Mouse (Mus musculus) lung, postnatal 14 days (tissue): ENCODE results near the gene Tnni3.

ENCODE experiments used
- DNase-seq: peaks from one replicate; pipeline ENCODE4 v3.0.0; 2021

Gene Tnni3

DNA sequence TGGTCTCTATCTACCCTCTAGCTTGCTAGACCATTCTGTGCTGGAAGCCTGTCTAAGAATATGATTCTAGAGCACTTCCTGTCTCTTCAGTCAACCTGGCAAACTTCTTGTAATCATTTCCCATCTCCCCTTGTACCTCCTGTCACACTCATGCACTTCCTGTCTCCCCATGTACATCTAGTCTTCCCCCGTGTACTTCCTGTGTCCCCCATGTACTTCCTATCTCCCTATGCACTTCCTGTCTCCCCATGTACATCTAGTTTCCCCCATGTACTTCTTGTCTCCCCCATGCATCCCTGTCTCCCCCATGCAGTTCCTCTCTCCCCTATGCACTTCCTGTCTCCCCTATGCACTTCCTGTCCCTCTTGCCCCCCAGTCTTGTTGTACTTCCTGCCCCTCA is 5.5 kb downstream of the Tnni3 start:
- DNase-seq, result no peak

DNA sequence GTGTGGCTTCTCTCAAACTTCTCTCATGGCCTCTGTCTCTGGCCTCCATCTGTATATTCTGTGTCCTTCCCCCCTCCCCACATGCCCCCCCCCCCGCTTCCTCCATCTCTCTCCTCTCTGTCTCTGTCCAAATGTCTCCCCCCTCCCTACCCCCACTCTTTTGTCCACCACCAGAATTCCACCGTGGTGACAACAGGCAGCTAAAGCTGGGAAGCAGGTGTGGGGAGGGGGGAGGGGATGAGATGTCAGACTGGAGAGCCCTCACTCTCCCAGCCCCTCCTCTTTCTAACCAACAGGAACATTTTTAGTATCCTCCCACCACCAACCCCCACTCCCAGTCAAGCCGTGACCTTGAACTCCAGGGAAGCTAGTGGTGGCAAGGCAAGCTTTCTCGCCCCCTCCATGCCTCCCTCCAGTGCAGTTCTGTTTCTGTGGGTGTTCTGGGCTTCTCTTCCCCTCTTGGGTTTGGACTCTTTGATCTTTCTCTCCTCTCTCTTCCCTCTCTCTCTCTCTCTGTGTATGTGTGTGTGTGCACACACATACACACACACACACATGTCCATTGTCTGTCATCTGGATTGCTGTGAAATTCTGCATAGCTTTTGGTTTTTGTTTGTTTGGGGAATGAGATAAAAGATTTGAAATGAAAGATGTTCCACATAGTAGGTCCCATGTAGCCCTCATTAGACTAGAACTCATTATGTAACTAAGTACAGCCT is 7.5 kb downstream of the Tnni3 start, which contains the start of gene Tnnt1:
TSS of gene Tnnt1 (minus strand) at position 51 of the 719 bp plus-strand sequence.
- no peak for DNase-seq

DNA sequence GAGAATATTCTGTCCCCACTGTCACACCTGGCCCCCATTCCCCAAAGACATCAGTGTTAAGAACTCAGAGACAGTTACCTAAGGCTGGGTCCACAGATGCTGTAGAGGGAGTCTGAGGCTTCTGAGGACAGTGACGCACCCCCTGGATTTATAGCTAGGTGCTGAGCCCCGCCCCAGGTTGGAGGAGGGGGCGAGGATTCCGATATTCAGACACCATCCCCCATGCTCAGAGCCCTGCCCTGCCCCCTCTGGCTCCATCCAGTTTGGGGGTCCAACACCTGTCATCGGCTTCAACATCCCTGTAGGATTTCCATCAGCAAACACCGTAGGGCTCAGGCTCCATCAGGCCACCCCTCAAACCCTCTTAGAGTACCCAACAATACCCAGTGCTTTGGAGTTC is 8.2 kb downstream of the Tnni3 start:
- no peak for DNase-seq

DNA sequence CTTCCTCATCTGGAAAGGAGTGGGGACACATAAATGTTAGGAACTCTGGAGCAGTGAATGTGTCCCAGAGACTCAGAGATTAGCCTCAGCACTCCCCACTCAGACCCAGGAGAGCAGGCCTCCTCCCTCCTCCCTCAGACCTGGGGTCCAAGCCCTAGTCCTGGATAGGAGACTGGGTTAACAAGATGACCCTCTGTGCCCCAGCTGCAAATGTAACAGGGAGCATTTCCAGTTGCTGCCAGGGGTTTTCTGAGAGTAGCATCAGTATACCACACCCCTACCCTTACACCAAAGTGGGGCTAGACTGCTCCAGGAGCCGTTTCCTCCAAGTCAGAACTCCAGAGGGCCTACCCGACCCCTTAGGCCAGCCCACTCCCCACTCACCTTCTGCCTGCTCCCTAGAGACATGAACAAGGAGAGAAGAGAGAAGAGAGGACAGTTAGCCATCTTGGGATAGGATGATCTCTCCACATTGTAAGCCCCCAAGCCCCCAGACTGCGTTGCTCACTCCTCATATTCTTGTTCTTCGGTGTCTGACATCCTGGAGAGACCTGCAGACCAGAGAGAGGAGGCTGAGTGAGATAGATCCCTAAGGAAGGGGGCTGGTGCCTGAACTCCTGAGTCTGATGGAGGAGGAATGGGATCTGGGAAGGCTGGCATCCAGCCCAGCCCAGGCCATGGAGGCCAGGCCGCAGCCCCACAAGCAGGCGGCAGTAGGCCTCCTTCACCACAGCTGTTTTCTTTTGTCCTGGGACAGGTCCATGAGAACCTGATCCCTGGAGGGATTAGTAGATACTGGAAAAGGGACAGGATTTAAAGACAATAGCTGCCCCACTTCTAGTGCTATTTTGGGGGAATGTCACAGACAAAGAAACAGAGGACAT is 10.0 kb downstream of the Tnni3 start:
- no peak for DNase-seq

DNA sequence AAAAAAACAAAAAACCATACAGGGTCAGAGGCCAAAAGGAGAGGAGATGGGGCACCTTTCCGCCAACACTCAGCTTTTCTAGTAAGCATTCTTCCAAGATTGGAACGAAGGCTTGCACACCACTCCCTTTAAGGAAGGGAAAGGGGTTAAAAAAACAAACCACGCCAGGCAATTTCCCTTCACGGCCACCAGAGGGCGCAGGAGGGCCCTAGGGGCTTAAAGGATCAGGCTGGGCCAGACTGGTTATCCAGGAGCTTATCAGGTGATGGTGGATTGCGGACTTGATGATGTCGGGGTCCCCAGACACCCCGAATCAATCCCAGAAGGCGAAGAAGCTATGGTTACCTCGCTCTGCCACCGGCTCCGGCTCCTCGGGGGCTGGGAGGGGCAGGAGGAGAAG is 10.8 kb downstream of the Tnni3 start:
- peak; percentile 57 for DNase-seq

DNA sequence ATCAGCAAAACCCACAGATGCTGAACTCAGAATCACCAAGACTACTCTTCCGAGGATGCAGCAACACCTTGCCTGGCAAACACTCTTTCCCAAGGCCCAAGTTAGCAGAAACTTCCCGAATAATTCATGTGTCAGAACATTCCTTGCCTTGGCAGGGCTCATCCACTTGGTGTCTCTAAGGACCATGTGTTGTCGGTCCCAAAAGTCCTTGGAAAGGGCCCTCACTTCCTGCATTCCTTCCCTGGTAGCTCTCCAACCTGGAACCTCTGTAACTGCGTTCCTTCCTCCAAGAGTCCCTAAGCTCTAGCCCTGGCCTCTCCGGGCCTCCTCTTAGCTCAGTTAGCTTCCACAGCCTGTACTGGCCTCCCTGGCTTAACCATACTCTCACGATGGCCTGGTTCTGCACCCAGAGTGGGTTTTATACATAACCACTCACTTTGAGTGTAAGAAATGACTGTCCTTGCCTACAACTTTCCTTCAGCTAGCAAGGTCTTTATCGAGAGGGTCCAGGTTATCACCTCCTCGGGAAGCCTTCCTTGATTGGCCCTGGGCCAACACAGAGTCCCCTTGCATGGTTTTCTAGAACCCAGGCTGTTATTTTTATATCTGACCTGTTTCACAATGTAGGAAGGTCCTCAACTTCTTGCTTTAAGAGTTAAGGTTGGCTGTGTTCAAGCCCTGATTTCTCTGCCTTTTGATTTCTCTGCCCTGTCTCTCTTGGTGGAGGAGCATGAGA is 12.4 kb downstream of the Tnni3 start:
- no peak for DNase-seq

DNA sequence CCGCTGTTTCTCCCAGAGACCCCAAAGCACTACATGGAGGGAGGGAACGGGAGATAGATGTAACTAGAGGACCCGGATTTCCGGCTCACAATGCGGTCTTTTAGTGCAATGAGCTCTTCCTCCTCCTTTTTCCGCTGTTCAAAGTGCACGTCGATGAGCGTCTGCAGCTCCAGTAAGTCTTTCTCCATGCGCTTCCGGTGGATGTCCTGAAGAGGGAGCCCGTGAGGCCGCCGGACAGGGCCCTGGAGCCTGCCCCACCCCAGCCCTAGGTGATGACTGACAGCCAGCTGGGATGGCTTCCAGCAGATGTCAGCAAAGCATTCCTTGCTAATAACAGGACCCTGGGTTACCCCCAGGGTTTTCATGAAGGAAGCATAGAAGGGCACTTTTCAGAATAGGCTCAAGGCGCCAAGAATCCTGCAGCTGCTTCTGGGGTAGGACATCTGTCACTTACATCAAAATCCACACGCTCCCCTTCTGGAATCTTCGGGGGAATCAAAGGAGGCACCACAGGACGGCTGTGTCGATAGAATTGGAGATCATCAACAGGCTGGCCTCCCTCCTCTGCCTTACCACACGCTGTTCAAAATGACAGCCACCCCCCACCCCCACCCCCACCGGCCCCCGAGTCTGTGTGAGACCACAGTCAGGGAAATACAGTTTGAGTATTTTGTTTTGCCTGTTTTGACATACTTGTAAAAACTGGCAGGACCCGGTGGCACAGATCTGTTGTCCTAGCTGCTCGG is 14.0 kb downstream of the Tnni3 start:
- peak; percentile 89 for DNase-seq

DNA sequence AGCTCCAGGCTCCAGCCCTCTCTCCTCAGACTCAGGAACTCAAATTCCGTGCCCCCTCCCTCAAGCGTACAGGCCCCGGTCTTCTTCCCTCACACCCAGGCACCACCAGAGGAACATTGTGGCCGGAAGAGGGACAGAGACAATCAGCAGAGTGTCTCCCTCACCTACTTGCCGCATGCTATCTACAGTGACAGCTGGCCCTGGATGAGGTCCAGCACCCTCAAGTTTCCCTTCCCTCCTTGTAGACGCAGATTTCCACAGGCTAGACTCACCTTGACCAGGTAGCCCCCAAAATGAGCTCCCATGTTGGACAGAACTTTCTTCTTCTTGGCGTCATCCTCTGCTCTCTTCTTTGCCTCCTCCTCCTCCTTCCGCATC is 15.3 kb downstream of the Tnni3 start:
- no peak for DNase-seq

DNA sequence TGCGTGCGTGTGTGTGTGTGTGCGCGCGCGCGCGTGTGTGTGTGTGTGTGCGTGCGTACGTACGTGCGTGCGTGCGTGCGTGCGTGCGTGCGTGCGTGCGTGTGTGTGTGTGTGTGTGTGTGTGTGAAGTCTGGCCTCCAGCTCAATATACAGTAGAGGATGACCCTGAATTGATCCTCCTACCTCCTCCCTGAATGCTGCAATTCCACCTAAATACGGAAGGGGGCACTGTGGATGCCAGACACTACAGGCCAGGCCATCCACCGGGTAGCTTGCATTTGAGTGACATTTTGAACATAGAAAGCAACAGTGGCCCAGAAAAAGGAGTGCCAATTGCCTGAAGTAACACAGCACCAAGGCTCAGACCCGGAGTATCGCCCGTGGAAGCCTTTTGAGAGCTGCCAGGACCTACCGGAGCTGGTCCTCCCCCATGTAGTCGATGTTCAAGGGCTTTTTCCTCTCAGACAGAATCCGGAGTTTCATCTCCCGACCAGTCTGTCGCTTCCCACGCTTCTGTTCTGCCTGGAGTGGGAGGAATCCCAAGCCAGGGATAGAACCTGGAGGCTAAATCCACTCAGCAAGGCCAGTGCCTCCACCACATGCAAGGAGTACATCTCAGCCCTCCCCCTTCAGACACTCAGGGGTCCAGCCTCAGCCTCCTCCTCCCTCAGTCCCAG is 15.8 kb downstream of the Tnni3 start:
- no peak for DNase-seq

DNA sequence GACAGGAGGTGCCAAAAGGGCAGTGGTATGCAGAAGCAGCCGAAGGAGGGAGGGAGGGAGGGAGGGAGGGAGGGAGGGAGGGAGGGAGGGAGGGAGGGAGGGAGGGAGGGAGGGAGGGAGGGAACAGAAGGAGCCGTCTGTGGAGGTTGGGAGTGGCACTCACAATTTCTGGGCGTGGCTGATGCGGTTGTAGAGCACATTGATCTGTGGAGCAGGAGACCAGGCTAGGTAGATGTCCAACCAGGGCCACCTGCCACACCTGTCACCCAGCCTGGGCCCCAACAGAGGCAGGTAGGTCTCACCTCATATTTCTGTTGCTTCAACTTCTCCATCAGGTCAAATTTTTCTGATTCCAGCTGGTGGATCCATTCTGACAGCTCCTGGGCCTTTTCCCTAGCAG is 16.8 kb downstream of the Tnni3 start:
- DNase-seq, result no peak

DNA sequence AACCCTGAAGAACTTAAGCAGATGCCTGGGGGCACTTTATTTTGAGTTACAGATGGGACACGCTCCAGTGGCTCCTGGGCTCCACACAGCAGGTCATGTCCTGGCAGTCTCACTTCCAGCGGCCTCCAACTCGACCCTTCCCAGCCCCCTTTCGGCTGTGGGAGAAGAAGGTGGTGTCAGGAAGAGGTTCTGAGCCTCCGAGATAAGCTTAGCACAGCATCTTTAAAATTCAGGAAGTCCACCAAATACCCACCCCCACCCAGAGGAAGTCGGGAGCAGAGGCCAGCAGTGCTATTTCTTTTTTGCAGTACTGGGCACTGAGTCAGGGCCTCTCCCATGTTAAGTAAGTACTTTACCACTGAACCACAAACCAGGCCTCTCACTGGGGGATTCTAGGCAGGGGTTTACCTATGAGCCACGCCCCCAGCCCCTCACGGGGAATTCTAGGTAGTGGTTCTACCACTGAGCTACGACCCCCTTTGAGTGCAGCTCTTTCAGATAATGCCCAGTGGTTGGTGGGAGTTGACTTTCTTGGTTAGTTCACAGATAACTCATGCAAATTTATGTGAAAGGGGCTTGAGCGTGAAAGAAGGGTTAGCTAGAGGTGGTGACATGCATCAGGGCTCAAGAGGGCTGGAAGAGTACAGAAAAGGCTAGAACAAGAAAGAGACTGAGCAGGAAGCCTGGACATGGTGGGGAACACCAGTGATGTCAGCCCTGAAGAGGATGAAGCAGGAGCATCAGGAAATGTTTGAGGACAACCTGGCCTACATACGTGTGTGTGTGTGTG is 19.2 kb downstream of the Tnni3 start:
- DNase-seq, result no peak

DNA sequence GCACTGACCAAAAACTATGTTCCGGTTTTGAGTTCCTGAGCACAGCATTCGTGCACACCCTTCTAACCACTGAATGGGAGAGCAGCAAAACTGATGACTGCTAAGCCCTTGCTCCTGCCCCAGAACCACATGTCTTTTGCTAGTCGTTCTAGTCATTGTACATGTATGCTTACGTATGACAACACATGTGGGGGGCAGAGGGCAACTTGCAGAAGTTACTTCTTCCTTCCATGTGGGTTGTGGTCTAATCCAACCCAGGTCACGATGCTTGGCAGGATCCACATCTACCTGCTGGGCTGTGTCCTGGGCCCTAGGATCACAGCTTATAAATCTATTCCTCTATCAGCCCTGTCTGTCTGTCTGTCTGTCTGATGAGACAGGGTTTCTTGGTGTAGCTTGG is 20.2 kb downstream of the Tnni3 start:
- no peak for DNase-seq

DNA sequence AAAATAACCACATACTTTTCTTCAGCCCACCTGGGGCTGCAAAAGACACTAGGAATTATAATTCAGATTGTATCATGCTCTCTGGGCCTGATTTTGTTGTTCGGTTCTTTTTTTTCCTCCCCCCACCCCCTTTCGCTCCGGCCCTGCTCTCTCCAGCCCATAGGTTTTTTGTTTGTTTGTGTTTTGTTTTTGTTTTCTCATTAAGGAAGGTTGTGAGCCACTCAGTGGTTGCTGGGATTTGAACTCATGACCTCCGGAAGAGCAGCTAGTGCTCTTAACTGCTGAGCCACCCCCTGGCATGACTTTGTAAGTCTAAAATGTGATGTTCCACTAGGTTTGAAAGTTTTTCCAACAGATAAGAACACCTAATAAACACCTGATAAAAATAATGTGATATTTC is 20.9 kb downstream of the Tnni3 start:
- no peak for DNase-seq

DNA sequence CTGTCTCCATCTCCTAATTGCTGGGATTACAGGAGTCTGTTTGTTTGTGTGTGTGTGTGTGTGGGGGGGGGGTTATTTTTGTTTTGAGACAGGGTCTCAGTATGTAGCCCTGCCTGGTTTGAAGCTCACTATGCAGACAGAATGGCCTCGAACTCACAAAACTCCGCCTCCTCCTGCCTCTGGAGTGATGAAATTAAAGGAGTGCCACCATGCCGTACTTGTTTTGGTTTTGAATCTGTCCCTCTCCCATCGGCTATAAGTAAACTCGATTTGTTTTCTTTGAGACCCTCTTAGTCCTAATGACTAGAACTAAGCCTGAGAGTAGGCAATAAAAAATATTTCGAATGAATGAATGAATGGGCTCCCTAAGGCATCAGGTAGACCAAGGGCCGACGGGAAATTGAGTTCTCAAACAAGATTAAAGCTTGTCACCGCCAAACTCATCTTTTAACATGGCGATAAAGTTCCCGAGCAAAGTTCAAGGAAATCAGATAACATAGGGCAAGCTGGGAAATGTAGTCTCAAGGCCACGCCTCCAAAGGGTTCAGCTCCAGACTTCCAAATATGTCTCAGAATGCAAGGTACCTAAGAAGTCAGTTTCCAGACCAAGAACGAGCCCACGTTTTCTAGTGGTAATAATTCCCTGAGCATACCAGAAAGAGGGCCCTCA is 21.5 kb downstream of the Tnni3 start:
- DNase-seq, result no peak

DNA sequence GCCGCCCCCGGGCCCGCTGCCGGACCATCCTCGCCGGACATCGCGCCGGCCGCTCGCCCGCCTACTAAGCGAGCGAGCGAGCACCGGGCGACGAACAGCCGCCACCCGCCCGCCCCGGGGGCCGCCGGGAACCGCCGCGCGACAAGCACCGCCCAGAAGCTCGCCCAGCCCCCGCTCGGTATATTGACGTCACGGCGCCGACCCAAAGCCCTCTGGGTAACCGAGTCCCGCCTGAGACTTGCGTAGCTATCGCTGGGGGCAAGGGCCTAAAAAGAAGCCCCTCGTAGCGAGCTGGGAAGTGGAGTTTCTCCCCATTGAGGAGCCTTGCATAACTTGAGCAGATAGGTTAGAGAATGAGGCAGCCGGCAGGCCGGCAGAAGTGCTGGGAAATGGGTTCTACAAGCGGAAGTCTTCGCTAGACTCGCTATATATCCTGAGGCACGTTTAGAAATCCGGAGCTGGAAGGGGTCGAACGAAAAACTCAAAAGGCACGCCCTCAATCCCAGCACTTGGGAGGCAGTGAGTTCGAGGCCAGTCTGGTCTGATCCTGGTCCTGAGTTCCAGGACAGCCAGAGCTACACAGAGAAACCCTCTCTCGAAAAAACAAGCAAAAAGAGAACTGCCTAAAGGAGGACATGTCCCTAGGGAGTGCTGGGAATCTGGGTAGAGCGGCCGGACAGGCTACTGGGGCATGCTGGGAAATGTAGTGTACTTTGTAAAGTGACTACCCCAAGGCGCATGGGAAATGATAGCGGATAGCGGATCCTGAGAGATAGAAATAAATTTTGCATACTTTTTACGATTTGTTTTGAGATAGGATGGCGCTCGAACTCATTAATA is 22.3 kb downstream of the Tnni3 start, which contains the start of gene Ppp1r12c:
TSS of gene Ppp1r12c (minus strand) at position 123 of the 840 bp plus-strand sequence.
- peak; percentile 97 for DNase-seq

DNA sequence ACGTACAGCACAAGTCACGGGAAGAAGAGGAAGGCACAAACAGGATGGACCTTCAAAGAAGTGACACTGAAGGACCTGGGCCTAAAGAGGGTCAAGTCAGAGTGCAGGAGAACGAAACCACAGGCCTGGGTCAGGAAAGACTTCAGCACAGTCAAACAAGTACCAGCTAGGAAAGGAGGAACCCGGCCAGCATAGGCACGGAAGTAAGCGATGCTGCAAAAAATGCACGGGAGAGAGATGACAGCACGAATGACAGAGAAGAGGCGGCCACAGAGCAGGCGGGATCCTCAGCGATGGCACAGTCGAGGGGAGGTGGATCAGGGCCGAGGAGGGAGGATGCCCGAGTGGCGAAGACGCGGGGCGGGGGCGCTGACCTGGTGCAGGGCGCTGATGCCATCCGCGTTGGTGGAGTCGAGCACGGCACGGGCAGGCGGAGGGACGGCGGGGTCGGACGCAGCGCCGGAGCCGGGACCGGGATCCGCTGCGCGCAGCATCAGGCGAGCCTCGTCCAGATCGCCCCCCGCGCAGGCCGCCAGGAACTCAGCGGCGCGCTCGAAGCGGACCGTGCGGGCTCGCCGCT is 23.0 kb downstream of the Tnni3 start:
- peak; percentile 44 for DNase-seq

DNA sequence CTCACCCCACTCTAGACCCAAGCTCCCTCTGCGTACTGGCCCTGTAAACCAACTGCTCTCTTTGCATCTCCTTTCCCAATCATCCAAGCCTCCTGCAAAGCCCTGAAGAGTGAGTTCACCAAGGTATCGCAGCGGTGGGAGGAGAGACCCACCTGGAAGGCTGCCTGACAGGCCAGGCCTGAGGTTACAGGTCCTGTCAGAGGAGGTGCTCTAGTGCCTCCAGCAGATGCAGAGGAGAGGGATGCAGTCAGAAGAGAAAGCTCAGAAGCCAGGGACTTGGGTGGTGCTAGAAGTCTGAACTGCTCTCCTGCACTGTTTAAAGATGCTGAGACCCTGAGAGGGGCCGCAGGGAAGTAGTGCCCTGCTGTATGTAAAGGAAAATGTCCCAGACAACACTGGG is 25.0 kb downstream of the Tnni3 start:
- DNase-seq, result no peak

DNA sequence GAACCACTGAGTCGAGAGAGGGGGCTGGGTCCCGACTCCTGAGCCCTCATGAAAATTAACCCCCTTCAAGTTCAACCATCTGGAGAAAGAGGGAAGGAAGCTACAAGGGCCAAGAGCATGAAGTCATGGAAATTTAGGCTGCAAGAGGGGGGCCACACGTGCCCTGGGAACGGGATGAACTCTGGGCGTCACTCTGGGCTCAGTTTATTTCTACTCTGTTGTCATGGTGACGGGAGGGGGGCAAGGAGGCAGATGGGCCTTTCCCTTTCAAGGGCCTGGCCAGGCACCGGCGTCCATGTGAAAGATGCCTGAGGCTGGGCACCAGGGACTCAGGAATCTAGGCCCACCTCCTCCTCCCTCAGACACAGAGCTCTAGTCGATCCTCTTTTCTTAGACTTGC is 25.8 kb downstream of the Tnni3 start:
- peak; percentile 82 for DNase-seq

DNA sequence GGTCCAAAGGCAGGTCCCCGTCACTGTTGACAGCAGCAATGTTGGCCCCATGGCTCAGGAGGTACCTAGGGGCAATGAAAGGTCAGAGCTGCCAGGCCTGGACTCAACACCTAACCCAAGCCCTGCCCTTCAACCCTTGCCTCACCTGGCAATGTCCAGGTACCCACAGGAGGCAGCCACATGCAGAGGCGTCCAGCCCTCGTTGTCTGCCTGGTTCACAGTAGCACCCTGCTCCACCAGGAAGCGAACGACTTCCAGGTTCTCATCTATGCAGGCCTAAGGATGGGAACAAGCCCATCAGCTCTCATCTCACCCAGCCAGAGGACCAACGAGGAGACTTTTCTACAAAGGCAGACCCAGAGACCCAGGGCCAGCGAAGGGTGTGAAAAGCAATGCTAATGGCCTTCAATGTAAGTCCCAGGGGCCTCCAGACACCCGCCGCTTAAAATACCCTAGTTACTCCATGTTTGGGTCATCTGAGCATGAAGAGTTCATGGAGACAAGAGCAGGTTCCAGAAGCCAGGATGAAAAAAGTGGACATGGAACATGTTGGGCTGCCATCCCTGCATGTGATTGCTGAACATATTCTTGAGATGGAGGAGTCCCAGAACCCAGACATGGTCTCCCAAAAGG is 26.6 kb downstream of the Tnni3 start:
- DNase-seq, result no peak
